Comparison of ENCODE assay signal across 8 mouse cellular contexts in genomic region chr10:70439676-70440521, GRCm38 (mm10). TPM values are rescaled to one million over a fixed set of nuclear protein-coding genes. Genes with fewer than 3 reads are reported as not detected.
A peak's percentile ranks its signal among the peaks of the same experiment; 100 is the strongest.
DNase-seq lines count a peak whose midpoint lies in the region; ATAC-seq and TF ChIP-seq lines count a peak whose summit lies in the region.

Fam13c (plus strand) TSS chr10:70440481.

- peaks cover 25% of the 10 kb centered on the region for H3K27me3 ChIP-seq in liver, embryonic 12.5 days (replicated peaks)

- 0 out of 2 replicates have a peak within 1 kb of the TSS, but pooled peaks have one; percentile 28 for H3K9ac ChIP-seq in liver, embryonic 12.5 days

- ATAC-seq in liver, embryonic 12.5 days = no peak

- peaks cover 8% of the 10 kb centered on the region for H3K4me1 ChIP-seq in lung, adult 2 months (ENCODE audit: control insufficient read depth, insufficient read depth, low read length)
- H3K4me1 ChIP-seq in liver, embryonic 12.5 days = peaks cover 3% of the 10 kb centered on the region

- no peaks in the 10 kb centered on the region for H3K9me3 ChIP-seq in liver, embryonic 12.5 days (replicated peaks)

- no peak for DNase-seq in lung, adult 2 months
- DNase-seq in lung, postnatal 36 days = no peak
- DNase-seq in cerebellum, adult 9-11 months = peak; percentile 67
- peak; percentile 36 to 44 for DNase-seq in frontal cortex, postnatal 25 days (ENCODE audit: low spot score in 2 of 2)
- DNase-seq in kidney, adult 9 months = peak; percentile 6
- peak; percentile 57 for DNase-seq in retina, postnatal 1 day
- DNase-seq in ovary, postnatal 14 days (ENCODE audit: low spot score) = no peak

- TF ChIP-seq POLR2A in lung, adult 2 months (IDR thresholded peaks at IDR 0.05; ENCODE audit: borderline replicate concordance, extremely low read depth, low read depth, low read length) = no peak

- peak within 1 kb of the TSS; percentile 67 for H3K4me2 ChIP-seq in liver, embryonic 12.5 days

- H3K36me3 ChIP-seq in liver, embryonic 12.5 days = no peaks in the 10 kb centered on the region

- 12% methylated on average over 24 of the region's 24 CpGs for WGBS in lung, adult 2 months
- 10% methylated on average over 24 of the region's 24 CpGs for WGBS in liver, embryonic 12.5 days (ENCODE audit: insufficient replicate concordance)

- TF ChIP-seq CTCF in lung, adult 2 months (IDR thresholded peaks at IDR 0.05; ENCODE audit: insufficient read depth, low read length) = no peak

- peak within 1 kb of the TSS; percentile 91 for H3K4me3 ChIP-seq in lung, adult 2 months (replicated peaks; ENCODE audit: extremely low read depth, low read depth, low read length)
- peak within 1 kb of the TSS; percentile 48 for H3K4me3 ChIP-seq in liver, embryonic 12.5 days

- no peak within 1 kb of the TSS for H3K27ac ChIP-seq in liver, embryonic 12.5 days

RNA-seq across cellular contexts. Expression of gene Fam13c, which starts in this region (rescaled TPM):
- polyA plus RNA-seq in lung, adult 2 months (2012; rRNA removed) = 5.8 and 8.0 TPM in 2 replicates
- 0.56 and 0.85 TPM in 2 replicates for polyA plus RNA-seq in liver, embryonic 12.5 days (2016; fragmentation: Nextera tagmentation; extraction: Ambion mirVana)

Comparison
In these comparisons a context has a peak if more than half of its experiments do, and no peak if none do; other contexts are left out.
1. DNase-seq: peak in cerebellum, adult 9-11 months (single experiment), frontal cortex, postnatal 25 days (2 of 2), kidney, adult 9 months (single experiment) and retina, postnatal 1 day (single experiment); none in lung, adult 2 months (single experiment), lung, postnatal 36 days (single experiment) and ovary, postnatal 14 days (single experiment).